Mouse (Mus musculus): ENCODE data around the gene Mmp21. TPM values are rescaled to one million over a fixed set of nuclear protein-coding genes. Genes with fewer than 3 reads are reported as not detected.
"Not testable (repeated sequence)": the region's sequence is repeated elsewhere in the genome, so short reads cannot be mapped to it uniquely, and the experiment has no call there.

Gene Mmp21
- polyA plus RNA-seq, 1 experiment from 2014 or later, result not detected

DNA sequence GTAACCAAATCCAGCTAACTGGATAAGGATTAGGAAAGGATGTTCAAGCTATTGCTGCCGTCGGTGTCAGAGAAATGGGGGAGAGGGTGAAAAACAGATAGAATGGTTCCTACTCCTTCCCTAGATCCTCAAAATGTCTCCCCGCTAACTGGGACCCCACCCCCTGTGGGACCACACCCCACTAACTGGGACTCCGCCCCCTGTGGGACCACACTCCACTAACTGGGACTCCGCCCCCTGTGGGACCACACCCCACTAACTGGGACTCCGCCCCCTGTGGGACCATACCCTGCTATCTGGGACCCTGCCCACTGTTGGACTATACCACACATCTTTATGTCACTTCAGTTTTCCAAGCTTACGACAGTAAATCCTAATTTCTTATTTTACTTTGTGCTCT is 24.0 kb upstream of the Mmp21 start:
- Histone ChIP-seq H3K4me3 (ENCODE audit: low read depth, low read length) (no peak overlapping the region), H3K4me2 (no peak overlapping the region), H3K27me3 (replicated peaks; ENCODE audit: control insufficient read depth, insufficient read depth, low read length) (no peaks in the 10 kb centered on the region), H3K4me1 (replicated peaks; ENCODE audit: control insufficient read depth, insufficient read depth, low read length) (peaks cover 21% of the 10 kb centered on the region), H3K9me3 (ENCODE audit: control insufficient read depth, low read length) (peaks cover 4% of the 10 kb centered on the region; the same call in 1 of the 2 replicates), H3K9ac (ENCODE audit: low read depth, low read length) (no peak overlapping the region), H3K27ac (ENCODE audit: low read depth, low read length) (0 out of 2 replicates have a peak overlapping the region, but pooled peaks have one; percentile 2), H3K36me3 (ENCODE audit: control insufficient read depth, insufficient read depth, low read length) (peaks cover 9% of the 10 kb centered on the region)
- ATAC-seq (replicated peaks; ENCODE audit: low FRiP score) (no peak), DNase-seq (ENCODE audit: low spot score) (no peak)
- WGBS, result 89% methylated on average over 7 of the region's 7 CpGs

GRCm38 (mm10) chr7:133702333-133702732 is 22.5 kb upstream of the Mmp21 start:
- ATAC-seq (replicated peaks; ENCODE audit: low FRiP score) (peak; percentile 85), DNase-seq (ENCODE audit: low spot score) (peak; percentile 51)
- Histone ChIP-seq H3K4me3 (ENCODE audit: low read depth, low read length) (peak overlapping the region; percentile 58), H3K27ac (ENCODE audit: low read depth, low read length) (peak overlapping the region; percentile 99), H3K4me1 (replicated peaks; ENCODE audit: control insufficient read depth, insufficient read depth, low read length) (peaks cover 30% of the 10 kb centered on the region), H3K36me3 (ENCODE audit: control insufficient read depth, insufficient read depth, low read length) (peaks cover 12% of the 10 kb centered on the region), H3K9ac (ENCODE audit: low read depth, low read length) (peak overlapping the region; percentile 64), H3K27me3 (replicated peaks; ENCODE audit: control insufficient read depth, insufficient read depth, low read length) (no peaks in the 10 kb centered on the region), H3K9me3 (ENCODE audit: control insufficient read depth, low read length) (no peaks in the 10 kb centered on the region), H3K4me2 (peak overlapping the region; percentile 75)
- WGBS, result 26% methylated on average over 10 of the region's 10 CpGs

DNA sequence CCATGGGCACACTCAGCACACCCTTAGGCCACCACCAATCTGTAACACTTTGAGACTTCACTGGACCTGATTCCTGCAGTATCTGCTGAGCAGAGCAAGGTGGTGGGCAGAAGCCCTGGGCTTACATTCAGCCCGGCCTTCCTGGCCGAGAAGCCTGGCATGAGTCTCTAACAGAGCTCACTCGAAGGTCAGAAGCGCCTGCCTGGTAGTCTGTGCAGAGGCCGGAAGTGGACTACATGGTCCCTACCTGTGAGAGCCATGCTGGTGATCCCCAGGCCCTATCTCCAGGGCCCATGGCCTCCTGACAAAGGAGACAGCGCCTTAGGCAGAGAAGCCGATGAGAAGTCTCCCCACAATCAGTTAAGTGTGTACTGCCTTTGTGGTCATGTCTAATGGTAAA is 21.5 kb upstream of the Mmp21 start:
- DNase-seq (ENCODE audit: low spot score), result no peak
- Histone ChIP-seq H3K36me3 (ENCODE audit: control insufficient read depth, insufficient read depth, low read length) (peaks cover 18% of the 10 kb centered on the region), H3K27ac (ENCODE audit: low read depth, low read length) (peak overlapping the region; percentile 99), H3K9ac (ENCODE audit: low read depth, low read length) (peak overlapping the region; percentile 71), H3K27me3 (replicated peaks; ENCODE audit: control insufficient read depth, insufficient read depth, low read length) (no peaks in the 10 kb centered on the region), H3K4me3 (ENCODE audit: low read depth, low read length) (peak overlapping the region; percentile 58), H3K4me1 (replicated peaks; ENCODE audit: control insufficient read depth, insufficient read depth, low read length) (peaks cover 34% of the 10 kb centered on the region), H3K4me2 (peak overlapping the region; percentile 75), H3K9me3 (ENCODE audit: control insufficient read depth, low read length) (no peaks in the 10 kb centered on the region)
- 61% methylated on average over 7 of the region's 7 CpGs for WGBS
- ATAC-seq (replicated peaks; ENCODE audit: low FRiP score), result no peak

DNA sequence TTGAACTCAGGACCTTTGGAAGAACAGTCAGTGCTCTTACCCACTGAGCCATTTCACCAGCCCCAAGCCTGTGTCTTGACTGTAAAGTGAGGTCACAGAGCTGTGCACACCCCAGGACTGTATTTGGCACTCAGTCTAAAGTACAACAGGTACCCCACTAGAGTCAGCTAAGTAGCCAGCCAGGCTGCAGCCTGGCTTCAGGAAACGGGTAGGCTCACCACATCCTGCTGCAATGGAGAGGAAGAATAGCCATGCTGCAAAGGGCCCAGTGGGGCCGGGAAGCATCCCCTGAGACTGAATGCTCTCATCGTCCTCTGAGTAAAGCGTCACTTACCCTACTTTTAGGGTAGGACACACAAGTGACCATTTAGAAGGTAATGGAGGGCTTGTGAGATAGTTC is 20.0 kb upstream of the Mmp21 start:
- no peak for ATAC-seq (replicated peaks; ENCODE audit: low FRiP score)
- Histone ChIP-seq H3K4me1 (replicated peaks; ENCODE audit: control insufficient read depth, insufficient read depth, low read length) (peaks cover 34% of the 10 kb centered on the region), H3K27me3 (replicated peaks; ENCODE audit: control insufficient read depth, insufficient read depth, low read length) (no peaks in the 10 kb centered on the region), H3K4me3 (ENCODE audit: low read depth, low read length) (peak overlapping the region; percentile 58), H3K9me3 (ENCODE audit: control insufficient read depth, low read length) (no peaks in the 10 kb centered on the region), H3K4me2 (peak overlapping the region; percentile 75), H3K27ac (ENCODE audit: low read depth, low read length) (peak overlapping the region; percentile 99), H3K9ac (ENCODE audit: low read depth, low read length) (peak overlapping the region; percentile 71), H3K36me3 (ENCODE audit: control insufficient read depth, insufficient read depth, low read length) (peaks cover 25% of the 10 kb centered on the region)
- no peak for DNase-seq (ENCODE audit: low spot score)
- 70% methylated on average over 4 of the region's 4 CpGs for WGBS

DNA sequence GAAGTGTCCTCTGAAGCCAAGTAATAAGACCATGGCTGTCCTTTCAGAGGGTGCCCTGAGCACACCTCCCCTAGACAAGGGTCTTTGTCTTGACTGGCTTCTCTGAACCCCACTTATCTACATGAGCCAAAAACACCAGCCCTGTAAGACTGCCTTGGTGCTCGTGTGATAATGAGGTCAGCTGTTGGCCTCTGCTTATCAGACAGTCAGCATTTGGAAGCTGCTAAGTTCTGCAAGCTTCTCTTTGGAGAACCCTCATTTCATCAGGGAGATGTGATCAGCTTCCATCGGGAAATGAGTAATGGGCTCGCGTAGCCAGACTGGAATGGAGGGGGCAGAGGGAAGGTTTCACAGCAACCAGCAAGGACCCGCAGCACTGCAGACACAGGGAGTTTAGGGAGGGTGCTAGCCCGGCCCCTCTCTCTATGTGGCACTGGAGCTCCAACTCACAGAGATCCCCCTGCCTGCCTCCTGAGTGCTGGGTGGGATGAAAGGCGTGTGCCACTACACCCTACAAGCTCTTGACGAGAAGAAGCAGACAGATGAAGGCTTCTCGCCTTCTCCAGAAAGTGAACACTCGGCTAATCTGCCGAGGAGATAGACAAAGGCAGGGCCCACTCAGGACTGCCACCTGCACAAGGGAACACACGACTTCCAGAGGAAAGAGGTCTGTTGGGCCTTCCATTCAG is 18.3 kb upstream of the Mmp21 start:
- Histone ChIP-seq H3K9me3 (ENCODE audit: control insufficient read depth, low read length) (no peaks in the 10 kb centered on the region), H3K4me2 (peak overlapping the region; percentile 75), H3K4me3 (ENCODE audit: low read depth, low read length) (peak overlapping the region; percentile 34), H3K4me1 (replicated peaks; ENCODE audit: control insufficient read depth, insufficient read depth, low read length) (peaks cover 24% of the 10 kb centered on the region), H3K9ac (ENCODE audit: low read depth, low read length) (peak overlapping the region; percentile 70), H3K27me3 (replicated peaks; ENCODE audit: control insufficient read depth, insufficient read depth, low read length) (no peaks in the 10 kb centered on the region), H3K27ac (ENCODE audit: low read depth, low read length) (peak overlapping the region; percentile 99), H3K36me3 (ENCODE audit: control insufficient read depth, insufficient read depth, low read length) (peaks cover 25% of the 10 kb centered on the region)
- DNase-seq (ENCODE audit: low spot score) (peak; percentile 55), ATAC-seq (replicated peaks; ENCODE audit: low FRiP score) (peak; percentile 88)
- WGBS, result 40% methylated on average over 12 of the region's 12 CpGs

- not testable (repeated sequence) for H3K4me1 ChIP-seq (replicated peaks; ENCODE audit: control insufficient read depth, insufficient read depth, low read length); H3K4me3 ChIP-seq (ENCODE audit: low read depth, low read length); H3K9me3 ChIP-seq (ENCODE audit: control insufficient read depth, low read length); H3K27me3 ChIP-seq (replicated peaks; ENCODE audit: control insufficient read depth, insufficient read depth, low read length); ATAC-seq (replicated peaks; ENCODE audit: low FRiP score); H3K4me2 ChIP-seq; DNase-seq (ENCODE audit: low spot score); H3K9ac ChIP-seq (ENCODE audit: low read depth, low read length); H3K27ac ChIP-seq (ENCODE audit: low read depth, low read length)
- H3K36me3 ChIP-seq (ENCODE audit: control insufficient read depth, insufficient read depth, low read length), result peaks cover 42% of the 10 kb centered on the region
Measured at GRCm38 (mm10) chr7:133685644-133686043, 5.8 kb upstream of the Mmp21 start.

DNA sequence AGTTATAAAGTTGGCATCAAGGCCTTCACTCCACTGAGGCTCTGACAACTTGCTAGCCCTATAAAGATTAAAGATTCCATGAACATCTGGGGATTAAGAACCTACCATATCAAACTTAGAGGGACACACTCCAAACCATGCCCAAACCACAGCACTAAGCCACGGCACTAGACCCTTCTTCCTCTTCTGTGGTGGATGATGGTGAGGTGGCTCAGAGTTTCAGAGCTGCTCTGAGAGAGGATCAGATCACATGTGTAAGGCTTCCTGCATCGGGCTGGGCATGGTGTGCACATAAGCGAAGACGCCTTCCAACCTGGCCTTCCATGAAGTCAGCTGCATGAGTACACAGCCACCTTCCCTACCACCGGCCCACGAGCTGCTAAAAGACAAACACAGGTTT is 4.8 kb upstream of the Mmp21 start:
- DNase-seq (ENCODE audit: low spot score) (no peak), ATAC-seq (replicated peaks; ENCODE audit: low FRiP score) (0 out of 2 replicates have a peak, but pooled peaks have one; percentile 13)
- whole genome bisulfite sequencing, result 95% methylated on average over 6 of the region's 6 CpGs
- Histone ChIP-seq H3K4me3 (ENCODE audit: low read depth, low read length) (no peak overlapping the region), H3K4me2 (no peak overlapping the region), H3K9ac (ENCODE audit: low read depth, low read length) (no peak overlapping the region), H3K4me1 (replicated peaks; ENCODE audit: control insufficient read depth, insufficient read depth, low read length) (no peaks in the 10 kb centered on the region), H3K36me3 (ENCODE audit: control insufficient read depth, insufficient read depth, low read length) (peaks cover 33% of the 10 kb centered on the region), H3K27ac (ENCODE audit: low read depth, low read length) (no peak overlapping the region), H3K27me3 (replicated peaks; ENCODE audit: control insufficient read depth, insufficient read depth, low read length) (no peaks in the 10 kb centered on the region), H3K9me3 (ENCODE audit: control insufficient read depth, low read length) (peaks cover 3% of the 10 kb centered on the region; the same call in 1 of the 2 replicates)

DNA sequence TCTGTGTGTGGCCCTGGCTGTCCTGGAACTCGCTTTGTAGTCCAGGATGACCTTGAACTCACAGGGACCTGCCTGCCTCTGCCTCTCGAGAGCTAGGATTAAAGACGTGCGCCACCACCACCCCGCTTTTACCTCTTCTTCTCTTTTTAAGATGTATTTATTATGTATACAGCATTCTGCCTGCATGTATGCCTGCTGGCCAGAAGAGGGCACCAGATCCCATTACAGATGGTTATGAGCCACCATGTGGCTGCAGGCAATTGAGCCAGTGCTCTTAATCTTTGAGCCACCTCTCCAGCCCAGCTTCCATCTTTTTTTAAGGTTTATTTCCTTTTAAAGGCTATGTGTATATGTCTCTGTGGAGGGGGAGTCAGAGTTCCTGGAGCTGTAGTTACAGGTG is 4.2 kb upstream of the Mmp21 start:
- H3K36me3 ChIP-seq (ENCODE audit: control insufficient read depth, insufficient read depth, low read length), result peaks cover 27% of the 10 kb centered on the region
- 64% methylated on average over 5 of the region's 5 CpGs for WGBS
- ATAC-seq (replicated peaks; ENCODE audit: low FRiP score) (no peak), DNase-seq (ENCODE audit: low spot score) (no peak)
- no peaks in the 10 kb centered on the region for H3K4me1 ChIP-seq (replicated peaks; ENCODE audit: control insufficient read depth, insufficient read depth, low read length)
- H3K27ac ChIP-seq (ENCODE audit: low read depth, low read length), result no peak overlapping the region
- H3K4me3 ChIP-seq (ENCODE audit: low read depth, low read length), result no peak overlapping the region
- no peak overlapping the region for H3K4me2 ChIP-seq
- H3K9me3 ChIP-seq (ENCODE audit: control insufficient read depth, low read length), result peaks cover 3% of the 10 kb centered on the region; the same call in 1 of the 2 replicates
- no peaks in the 10 kb centered on the region for H3K27me3 ChIP-seq (replicated peaks; ENCODE audit: control insufficient read depth, insufficient read depth, low read length)
- no peak overlapping the region for H3K9ac ChIP-seq (ENCODE audit: low read depth, low read length)

GRCm38 (mm10) chr7:133683626-133684025 is 3.8 kb upstream of the Mmp21 start:
- no peak overlapping the region for H3K4me2 ChIP-seq
- H3K27ac ChIP-seq (ENCODE audit: low read depth, low read length), result no peak overlapping the region
- no peak overlapping the region for H3K9ac ChIP-seq (ENCODE audit: low read depth, low read length)
- peaks cover 3% of the 10 kb centered on the region; the same call in 1 of the 2 replicates for H3K9me3 ChIP-seq (ENCODE audit: control insufficient read depth, low read length)
- no peak for ATAC-seq (replicated peaks; ENCODE audit: low FRiP score)
- peaks cover 23% of the 10 kb centered on the region for H3K36me3 ChIP-seq (ENCODE audit: control insufficient read depth, insufficient read depth, low read length)
- 84% methylated on average over 5 of the region's 5 CpGs for whole genome bisulfite sequencing
- DNase-seq (ENCODE audit: low spot score), result no peak
- no peaks in the 10 kb centered on the region for H3K4me1 ChIP-seq (replicated peaks; ENCODE audit: control insufficient read depth, insufficient read depth, low read length)
- no peaks in the 10 kb centered on the region for H3K27me3 ChIP-seq (replicated peaks; ENCODE audit: control insufficient read depth, insufficient read depth, low read length)
- H3K4me3 ChIP-seq (ENCODE audit: low read depth, low read length), result no peak overlapping the region

All from liver, embryonic 11.5 days (tissue).